Mouse (Mus musculus): ENCODE measurements around the gene Pou3f1. TPM values are rescaled to one million over a fixed set of nuclear protein-coding genes. Genes with fewer than 3 reads are reported as not detected.
A peak's percentile ranks its signal among the peaks of the same experiment; 100 is the strongest.

Gene Pou3f1
- total RNA-seq (2015; ENCODE audit: low replicate concordance), result not detected in 2 replicates
- not detected in 2 replicates for total RNA-seq (2017; ENCODE audit: low replicate concordance)

DNA sequence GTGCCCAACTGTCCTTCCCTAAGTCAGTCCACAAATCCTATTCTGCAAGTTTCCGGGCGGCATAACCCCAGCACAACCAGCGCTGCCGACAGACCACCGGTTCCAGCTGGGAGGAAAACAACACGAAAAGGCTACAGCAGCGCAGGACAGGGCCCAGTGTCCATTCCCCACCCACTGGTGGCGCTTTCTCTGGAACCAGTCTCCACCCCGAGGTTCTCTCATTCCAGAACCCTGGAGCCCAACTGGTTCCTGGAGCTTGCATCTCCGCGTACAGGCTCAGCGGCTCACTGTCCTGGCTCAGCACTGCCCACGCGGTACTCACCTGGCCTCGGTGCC lies at the start of gene Pou3f1:
Gene Pou3f1 (plus strand): TSS at position 290 of the 336 bp plus-strand sequence.
- peak; percentile 49; the same call in 1 of the 2 replicates for ATAC-seq (replicated peaks; ENCODE audit: low FRiP score, poor library complexity, severe bottlenecking)

DNA sequence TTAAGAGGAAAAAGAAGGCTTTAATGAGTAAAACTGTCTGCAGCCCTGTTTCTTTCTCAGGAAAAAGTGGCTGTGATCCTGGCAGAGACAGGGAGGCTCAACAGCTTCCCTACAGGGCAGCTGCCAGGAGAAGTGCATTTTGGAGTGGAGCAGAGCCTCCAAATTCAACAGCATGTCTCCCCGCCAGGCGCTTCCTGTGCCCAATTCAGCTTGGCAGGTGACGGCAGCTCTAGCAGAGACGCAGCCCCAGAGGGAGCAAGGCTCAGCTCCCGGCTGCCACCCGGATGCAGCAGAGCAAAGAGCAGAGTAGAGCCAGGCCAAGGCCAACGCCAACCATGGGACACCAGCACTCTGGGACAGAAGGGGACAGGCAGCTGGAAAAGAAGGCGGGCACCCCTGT lies 49.4 kb upstream of the Pou3f1 start:
- ATAC-seq (replicated peaks; ENCODE audit: low FRiP score, poor library complexity, severe bottlenecking), result no peak

DNA sequence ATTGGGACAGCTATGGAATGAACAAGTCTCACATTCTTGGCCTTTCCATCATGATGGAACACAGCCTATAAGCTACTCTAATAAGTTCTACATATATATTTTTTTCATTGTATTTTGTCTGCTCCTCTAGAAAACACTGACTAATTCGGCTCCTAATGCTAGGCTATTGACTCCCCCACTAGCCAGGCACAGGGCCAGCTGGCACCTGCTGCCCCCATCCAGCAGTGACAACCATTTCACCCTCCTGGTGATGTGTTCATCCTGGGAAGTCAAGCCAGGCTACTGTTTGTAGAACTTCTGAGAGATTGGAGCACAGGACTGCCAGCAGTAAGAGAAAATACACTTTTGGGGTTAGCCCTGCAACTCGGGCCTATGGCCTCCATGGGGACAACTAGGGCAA lies 46.5 kb upstream of the Pou3f1 start:
- ATAC-seq (replicated peaks; ENCODE audit: low FRiP score, poor library complexity, severe bottlenecking), result no peak

DNA sequence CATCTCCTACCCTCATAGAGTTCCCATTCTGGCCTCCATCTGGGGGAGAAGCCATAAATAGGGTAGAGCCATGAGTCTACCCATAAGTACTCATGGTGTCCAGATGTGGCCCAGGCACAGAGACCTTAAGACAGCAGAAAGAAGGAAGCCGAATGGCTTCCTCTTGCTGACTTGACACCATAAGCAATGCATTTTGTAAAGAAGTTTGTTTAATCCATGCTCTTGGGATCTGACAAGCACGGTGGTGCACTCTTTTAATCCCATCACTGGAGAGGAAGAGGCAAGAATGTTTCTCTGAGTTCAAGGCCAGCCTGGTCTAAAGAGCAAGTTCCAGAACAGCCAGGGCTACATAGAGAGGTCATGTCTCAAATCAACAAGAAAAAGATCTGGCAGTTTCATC lies 45.9 kb upstream of the Pou3f1 start, which contains the start of gene 3100002H09Rik:
Gene 3100002H09Rik (minus strand): TSS at position 101 of the 400 bp plus-strand sequence.
- no peak for ATAC-seq (replicated peaks; ENCODE audit: low FRiP score, poor library complexity, severe bottlenecking)

- no peak for ATAC-seq (replicated peaks; ENCODE audit: low FRiP score, poor library complexity, severe bottlenecking)
These were observed 44.8 kb upstream of the Pou3f1 start for GRCm38 (mm10) chr4:124611768-124612167.

- no peak for ATAC-seq (replicated peaks; ENCODE audit: low FRiP score, poor library complexity, severe bottlenecking)
These were observed 42.4 kb upstream of the Pou3f1 start for GRCm38 (mm10) chr4:124614189-124614588.

- no peak for ATAC-seq (replicated peaks; ENCODE audit: low FRiP score, poor library complexity, severe bottlenecking)
These were observed 41.1 kb upstream of the Pou3f1 start for GRCm38 (mm10) chr4:124615406-124615960.

GRCm38 (mm10) chr4:124615986-124616385 lies 40.6 kb upstream of the Pou3f1 start:
- no peak for ATAC-seq (replicated peaks; ENCODE audit: low FRiP score, poor library complexity, severe bottlenecking)

DNA sequence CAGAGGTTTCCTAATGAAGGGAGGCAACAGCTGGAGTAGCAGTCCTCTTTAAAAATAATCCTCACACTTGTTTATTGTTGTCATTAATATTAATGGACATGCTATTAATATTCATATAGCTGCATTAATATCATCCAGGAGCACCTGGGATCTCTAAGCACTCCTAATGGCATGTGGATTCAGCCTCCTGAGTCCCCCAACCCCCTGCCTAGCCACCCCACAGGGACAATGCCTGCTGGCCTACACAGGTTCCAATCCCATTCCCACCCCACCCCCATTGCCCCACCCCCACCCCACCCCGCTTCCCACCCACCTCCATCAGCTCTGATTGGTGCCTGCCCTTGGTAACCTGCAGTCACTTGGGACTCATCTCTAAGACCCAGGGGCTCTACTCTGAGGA lies 40.0 kb upstream of the Pou3f1 start:
- ATAC-seq (replicated peaks; ENCODE audit: low FRiP score, poor library complexity, severe bottlenecking), result no peak

GRCm38 (mm10) chr4:124618599-124618998 lies 38.0 kb upstream of the Pou3f1 start:
- no peak for ATAC-seq (replicated peaks; ENCODE audit: low FRiP score, poor library complexity, severe bottlenecking)

GRCm38 (mm10) chr4:124621406-124621805 lies 35.2 kb upstream of the Pou3f1 start:
- no peak for ATAC-seq (replicated peaks; ENCODE audit: low FRiP score, poor library complexity, severe bottlenecking)

DNA sequence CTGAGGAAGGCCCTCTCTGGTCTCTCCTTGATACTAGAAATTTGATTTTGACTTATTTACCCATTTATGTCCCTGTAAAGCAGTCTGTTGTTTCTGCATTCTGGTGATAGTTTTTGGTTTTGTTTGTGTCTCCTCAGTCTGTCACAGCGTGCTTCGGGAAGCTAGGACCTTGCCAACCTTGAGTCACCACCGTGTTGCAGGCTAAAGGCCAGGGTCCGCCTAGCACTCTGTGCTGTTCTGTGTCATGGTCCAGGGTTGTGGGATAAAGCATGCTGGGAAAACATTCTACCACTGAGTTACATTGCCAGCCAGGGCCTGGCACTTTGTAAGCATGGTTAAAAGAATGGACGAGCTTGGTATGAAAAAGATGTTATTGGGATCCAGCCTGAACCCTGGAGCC lies 34.0 kb upstream of the Pou3f1 start:
- no peak for ATAC-seq (replicated peaks; ENCODE audit: low FRiP score, poor library complexity, severe bottlenecking)

- no peak for ATAC-seq (replicated peaks; ENCODE audit: low FRiP score, poor library complexity, severe bottlenecking)
These were observed 32.5 kb upstream of the Pou3f1 start for GRCm38 (mm10) chr4:124624111-124624581.

- no peak for ATAC-seq (replicated peaks; ENCODE audit: low FRiP score, poor library complexity, severe bottlenecking)
These were observed 29.8 kb upstream of the Pou3f1 start for GRCm38 (mm10) chr4:124626836-124627235.

DNA sequence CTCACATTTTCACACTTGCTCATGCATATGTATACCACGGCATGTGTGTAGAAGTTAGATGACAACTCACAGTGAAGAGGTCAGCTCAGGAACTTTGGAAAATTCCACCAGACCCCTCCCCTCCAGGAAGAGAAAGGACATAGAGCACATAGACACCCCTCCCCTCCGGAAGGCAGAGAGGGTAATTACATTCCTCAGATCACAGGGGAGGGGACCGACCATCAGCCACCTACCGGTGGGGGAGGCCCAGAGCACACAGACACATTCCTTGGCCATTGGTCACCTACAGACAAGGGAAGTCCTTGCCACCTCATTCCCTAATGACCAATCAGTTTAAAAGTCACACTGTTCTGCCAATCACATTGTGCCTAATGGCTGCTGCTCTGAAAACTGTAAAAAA lies 25.2 kb upstream of the Pou3f1 start:
- no peak for ATAC-seq (replicated peaks; ENCODE audit: low FRiP score, poor library complexity, severe bottlenecking)

DNA sequence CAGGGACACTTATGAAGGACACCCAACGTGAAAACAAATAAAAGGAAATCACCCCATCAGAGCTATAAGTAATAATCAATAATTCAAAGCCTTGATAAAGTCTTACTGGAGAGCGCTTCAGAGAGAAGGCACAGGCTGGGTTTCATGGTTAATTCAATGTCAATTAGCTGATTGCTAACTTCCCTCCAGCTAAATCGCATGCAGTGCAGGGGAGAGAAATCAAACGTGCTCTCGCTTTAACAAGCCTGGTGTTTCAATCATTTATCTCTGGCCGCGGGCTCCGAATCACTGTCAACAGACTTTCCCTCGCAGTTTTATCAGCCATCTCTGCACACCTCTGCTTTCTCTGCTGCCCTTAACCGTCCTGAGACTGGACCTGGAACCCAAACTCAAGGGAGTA lies 23.8 kb upstream of the Pou3f1 start:
- ATAC-seq (replicated peaks; ENCODE audit: low FRiP score, poor library complexity, severe bottlenecking), result no peak

DNA sequence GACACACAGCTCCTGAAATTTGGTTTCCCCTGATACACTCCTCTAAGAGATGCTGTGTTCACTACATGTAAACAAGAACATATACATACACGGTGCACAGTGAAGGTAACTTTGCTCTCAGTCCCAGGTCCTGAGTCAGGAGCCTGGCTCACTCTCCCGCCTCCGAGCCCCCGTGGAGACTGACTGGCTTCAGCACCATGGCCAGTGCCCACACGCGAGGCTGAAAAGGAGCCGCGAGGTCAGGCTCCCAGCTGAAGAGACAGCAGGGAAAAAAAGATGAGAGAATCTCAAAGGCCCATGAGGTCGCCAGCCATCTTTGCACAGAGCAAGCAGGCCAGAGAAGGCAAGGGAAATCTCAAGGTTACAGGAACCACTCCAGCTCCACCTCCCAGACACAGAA lies 23.3 kb upstream of the Pou3f1 start:
- ATAC-seq (replicated peaks; ENCODE audit: low FRiP score, poor library complexity, severe bottlenecking), result no peak

DNA sequence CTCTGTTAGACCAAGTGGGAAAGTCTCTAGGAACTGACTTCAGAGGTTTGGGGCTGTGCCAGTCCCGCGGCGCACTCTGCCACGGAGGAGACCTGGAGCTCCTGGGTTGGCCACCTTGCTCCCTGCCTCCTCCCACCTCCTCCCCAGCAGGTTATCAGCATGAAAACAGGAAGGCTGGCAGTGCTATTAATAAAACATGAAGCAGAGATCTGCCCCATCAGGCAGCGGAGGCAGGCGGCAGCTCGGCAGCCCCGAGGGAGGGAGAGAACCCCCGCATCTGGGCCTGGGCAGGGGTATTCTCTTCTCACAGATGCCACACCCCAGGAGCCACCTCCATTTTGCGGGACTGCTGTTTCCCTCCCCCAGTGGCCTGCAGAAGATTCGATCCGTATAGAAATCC lies 16.9 kb upstream of the Pou3f1 start:
- 0 out of 2 replicates have a peak, but pooled peaks have one; percentile 23 for ATAC-seq (replicated peaks; ENCODE audit: low FRiP score, poor library complexity, severe bottlenecking)

DNA sequence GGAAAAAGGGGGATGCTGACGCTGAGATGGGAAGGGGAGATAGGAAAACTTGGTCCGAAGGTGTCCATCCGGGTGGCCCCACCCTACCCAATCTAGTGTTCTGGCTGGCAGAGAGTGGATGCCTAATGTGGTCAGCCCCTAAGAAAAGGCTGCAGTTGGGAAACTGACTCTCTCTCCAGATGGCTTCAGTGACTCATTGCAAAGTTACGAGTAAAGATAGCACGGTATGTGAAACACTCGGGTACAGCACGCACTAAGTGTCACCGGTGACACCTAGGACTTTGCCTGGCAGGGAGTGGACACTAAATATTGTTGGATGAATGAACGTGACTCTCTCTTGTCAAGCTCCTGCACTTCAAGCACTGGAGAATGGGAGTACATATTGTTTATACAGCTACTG lies 12.7 kb upstream of the Pou3f1 start:
- no peak for ATAC-seq (replicated peaks; ENCODE audit: low FRiP score, poor library complexity, severe bottlenecking)

DNA sequence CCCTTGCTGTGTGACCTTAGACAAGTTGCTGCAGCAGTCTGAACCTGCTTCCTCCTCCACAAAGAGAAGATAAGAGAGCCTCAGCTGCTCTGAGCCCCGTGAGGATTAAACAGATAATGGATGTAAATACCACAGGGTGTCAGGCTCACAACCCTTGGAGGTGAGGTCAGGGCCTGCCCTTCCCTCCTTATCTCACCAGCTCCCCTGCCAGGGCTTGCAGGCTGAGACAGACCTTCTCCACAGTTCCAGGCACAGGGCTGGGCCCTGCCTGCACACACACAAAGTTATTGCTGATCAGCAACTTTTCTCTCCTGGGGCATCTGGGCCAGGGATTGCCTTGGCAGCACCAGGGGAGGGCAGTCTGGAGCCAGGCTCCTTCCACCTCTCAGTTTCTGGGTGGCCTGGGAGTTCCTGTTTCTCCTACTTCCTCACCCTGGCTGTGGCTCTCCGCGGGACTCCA lies 11.6 kb upstream of the Pou3f1 start:
- ATAC-seq (replicated peaks; ENCODE audit: low FRiP score, poor library complexity, severe bottlenecking), result peak; percentile 74

DNA sequence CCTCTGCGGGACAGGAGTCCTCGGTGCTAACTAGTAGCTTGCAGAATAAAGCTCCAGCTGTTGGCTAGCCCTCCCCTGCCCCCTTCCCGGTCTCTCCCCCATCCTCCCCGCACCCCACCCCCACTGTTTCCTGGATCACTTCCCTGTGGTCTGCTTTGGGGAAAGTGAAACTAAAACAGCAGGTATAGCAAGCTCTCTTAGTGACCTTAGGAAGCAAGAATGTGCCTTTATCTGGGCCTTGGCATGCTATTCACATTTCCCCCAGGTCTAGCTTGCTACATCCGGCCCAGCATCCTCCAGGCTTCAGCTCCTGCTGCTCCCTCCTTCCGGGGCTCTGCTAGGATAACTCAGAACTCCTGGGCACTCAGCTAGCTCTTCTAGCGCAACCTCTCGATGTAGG lies 10.0 kb upstream of the Pou3f1 start:
- ATAC-seq (replicated peaks; ENCODE audit: low FRiP score, poor library complexity, severe bottlenecking), result no peak

DNA sequence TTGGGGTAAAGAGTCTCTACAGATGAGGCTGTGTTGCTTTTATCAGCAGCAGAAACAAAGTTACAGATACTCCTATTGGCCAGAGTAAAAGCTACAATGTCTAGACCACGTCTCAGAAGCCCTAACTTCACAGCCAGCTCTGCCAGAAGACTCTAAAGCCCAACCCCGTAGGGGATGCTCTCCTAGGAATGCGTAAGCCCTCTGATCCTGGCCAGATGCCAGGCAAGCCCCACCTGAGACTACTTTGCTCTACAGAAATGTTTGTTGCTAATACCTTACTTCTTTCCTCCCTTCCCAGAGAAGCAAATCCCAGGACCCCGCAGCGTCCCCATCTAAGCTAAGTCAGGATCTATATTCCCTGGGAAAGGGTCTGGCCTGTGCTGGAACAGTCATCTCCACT lies 8.7 kb upstream of the Pou3f1 start:
- ATAC-seq (replicated peaks; ENCODE audit: low FRiP score, poor library complexity, severe bottlenecking), result no peak
